Mouse (Mus musculus): Measurements from ENCODE around the gene Chid1.
"Not testable (repeated sequence)": the region's sequence is repeated elsewhere in the genome, so short reads cannot be mapped to it uniquely, and the experiment has no call there.

The Chid1 gene

GRCm38 (mm10) chr7:141460391-141461113 is 79.1 kb downstream of the Chid1 start, which contains the start of gene Cracr2b:
Gene Cracr2b, plus strand, starts transcription at chr7:141461094.
- DNase-seq (ENCODE audit: low read depth), result no peak

GRCm38 (mm10) chr7:141460001-141460390 is 79.7 kb downstream of the Chid1 start:
- DNase-seq (ENCODE audit: low read depth), result no peak

- DNase-seq (ENCODE audit: low read depth), result no peak
Measured at GRCm38 (mm10) chr7:141459301-141459711, 80.4 kb downstream of the Chid1 start.

DNA sequence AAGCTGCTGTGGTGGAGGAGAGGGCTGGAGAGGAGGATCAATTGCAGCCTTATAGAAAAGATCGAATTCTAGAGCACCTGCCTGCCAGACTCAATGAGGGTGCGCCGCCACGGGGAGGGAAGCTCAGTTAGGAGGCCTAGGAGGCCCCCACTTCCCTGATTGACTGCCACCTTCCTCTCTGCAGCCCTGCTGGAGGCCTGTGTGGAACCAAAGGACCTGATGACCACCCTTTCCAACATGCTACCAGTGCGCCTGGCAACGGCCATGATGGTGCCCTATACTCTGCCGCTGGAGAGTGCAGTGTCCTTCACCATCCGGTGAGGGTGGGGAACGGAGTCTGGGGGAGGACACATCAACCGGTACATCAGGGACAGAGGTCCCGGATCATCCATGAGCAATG is 81.0 kb downstream of the Chid1 start:
- DNase-seq (ENCODE audit: low read depth), result no peak

DNA sequence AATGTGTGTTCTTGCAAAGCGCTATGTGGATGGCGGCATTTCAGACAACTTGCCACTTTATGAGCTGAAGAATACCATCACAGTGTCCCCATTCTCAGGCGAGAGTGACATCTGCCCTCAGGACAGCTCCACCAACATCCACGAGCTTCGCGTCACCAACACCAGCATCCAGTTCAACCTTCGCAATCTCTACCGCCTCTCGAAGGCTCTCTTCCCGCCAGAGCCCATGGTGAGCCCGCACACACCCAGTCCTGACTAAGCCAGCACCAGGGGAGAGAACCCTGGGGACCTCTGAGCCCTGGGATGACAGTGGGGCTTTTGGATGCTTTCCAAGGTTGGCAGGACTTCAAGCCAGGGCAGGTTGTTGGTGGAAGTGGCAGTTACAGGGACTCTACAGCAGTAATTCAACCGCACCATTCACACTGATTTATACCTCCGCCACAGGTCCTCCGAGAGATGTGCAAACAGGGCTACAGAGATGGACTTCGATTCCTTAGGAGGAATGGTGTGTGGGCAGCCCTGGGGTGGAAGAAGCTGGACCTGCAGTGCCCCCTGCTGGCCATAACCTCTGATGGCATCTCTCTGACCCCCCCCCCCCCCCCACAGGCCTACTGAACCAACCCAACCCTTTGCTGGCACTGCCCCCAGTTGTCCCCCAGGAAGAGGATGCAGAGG is 81.5 kb downstream of the Chid1 start:
- DNase-seq (ENCODE audit: low read depth), result peak; percentile 61

DNA sequence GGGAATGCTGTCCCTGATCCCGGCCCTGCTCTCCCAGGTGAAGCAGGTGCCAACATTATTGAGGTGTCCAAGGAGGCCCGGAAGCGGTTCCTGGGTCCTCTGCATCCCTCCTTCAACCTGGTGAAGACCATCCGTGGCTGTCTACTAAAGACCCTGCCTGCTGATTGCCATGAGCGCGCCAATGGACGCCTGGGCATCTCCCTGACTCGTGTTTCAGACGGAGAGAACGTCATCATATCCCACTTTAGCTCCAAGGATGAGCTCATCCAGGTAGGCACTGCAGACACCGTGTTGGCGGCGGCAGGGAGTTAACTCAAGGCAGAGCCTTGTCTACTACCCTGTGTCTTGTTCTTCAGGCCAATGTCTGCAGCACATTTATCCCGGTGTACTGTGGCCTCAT is 82.4 kb downstream of the Chid1 start:
- DNase-seq (ENCODE audit: low read depth), result no peak

- peak; percentile 64 for DNase-seq (ENCODE audit: low read depth)
Measured at GRCm38 (mm10) chr7:141456739-141457138, 82.9 kb downstream of the Chid1 start.

DNA sequence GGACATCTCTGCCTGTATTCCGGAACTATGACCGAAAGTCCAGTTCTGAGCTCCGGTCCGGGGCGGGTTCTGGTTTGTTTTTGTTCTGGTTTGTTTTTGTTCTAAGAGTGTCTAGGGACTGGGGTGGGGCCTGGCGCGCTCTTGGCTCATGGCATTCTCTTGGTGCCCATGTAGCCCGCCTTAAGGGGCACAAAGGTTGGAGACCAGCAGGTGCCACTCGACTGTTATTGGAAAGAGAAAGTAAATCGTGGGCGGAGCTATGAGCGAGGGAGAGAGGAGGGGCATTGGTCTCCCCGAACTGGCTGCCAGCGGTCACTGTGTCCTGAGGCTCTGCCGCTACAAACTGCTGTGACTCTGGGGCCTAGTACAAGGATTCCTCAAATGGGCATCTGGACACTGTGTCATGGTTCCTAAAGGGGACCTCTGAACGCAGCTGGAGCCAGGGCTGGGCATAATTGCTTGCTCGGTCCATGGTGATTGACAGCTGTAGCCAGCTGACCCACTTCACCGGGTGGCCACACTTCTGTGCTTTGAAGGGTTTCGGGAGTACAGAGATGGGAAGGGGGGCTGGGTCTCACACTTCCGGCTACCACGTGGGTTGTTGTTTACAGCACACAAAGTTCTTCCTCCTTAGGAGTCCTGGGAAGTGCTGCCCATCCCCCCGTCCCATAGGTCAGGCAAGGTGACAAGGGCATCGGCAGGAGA is 83.9 kb downstream of the Chid1 start:
- peak; percentile 83 for DNase-seq (ENCODE audit: low read depth)

GRCm38 (mm10) chr7:141454967-141455551 is 84.6 kb downstream of the Chid1 start, which contains the start of gene Pnpla2:
Gene Pnpla2, plus strand, starts transcription at chr7:141455198.
- DNase-seq (ENCODE audit: low read depth), result peak; percentile 93

DNA sequence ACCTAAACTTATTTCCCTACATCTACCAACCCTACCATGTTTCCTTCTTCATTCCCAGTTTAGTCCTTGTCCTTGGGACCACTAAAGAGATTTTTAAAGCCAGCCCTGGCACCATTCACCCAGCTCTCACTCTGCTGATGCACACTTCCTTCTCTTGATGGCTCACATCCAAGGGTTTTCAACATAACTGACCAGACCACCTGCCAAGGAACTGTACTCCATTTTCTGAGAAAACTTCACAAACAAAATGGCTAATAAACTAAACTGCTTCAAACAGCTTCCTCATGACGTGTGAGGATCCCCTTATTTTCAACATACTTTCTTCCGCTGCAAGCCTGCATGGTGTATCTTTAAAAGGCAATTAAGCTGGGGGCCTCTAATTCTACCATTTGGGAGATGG is 86.0 kb downstream of the Chid1 start:
- peak; percentile 54 for DNase-seq (ENCODE audit: low read depth)

DNA sequence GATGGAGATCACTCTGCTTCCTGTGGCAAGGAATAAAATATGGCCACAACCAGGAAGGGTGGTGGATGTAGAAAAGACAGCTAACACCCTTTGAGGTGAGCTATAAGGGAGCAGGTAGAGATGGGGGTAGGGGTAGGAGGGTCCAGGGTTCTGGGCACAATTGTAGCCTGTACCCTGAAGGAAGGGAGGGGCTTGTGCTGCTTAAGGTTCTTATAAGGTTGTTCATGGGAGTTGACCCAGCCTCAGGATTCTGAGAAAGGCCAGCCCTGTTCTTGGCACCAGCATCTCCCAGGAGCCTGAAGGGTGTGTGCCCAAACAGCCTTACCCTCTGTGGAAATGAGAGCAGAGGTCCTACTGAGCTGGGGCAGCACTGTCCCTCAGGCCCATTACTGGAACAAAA is 87.7 kb downstream of the Chid1 start:
- DNase-seq (ENCODE audit: low read depth), result no peak

GRCm38 (mm10) chr7:141447110-141447991 is 92.3 kb downstream of the Chid1 start, which contains the start of gene Rplp2:
Gene Rplp2, plus strand, starts transcription at chr7:141447370.
- DNase-seq (ENCODE audit: low read depth), result peak; percentile 99

DNA sequence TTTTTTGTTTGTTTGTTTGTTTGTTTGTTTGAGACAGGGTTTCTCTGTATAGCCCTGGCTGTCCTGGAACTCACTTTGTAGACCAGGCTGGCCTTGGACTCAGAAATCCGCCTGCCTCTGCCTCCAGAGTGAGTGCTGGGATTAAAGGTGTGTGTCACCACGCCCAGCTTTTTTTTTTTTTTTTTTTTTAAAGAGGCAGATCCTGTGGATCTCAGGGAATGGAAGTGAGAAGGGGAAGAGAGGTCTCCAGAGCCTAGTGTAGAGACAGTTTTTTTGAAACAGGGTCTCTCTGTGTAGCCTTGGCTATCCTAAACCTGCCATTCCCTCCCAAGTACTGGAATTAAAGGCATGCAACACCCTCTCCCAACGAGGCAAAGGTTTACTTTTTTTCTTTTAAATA is 93.3 kb downstream of the Chid1 start:
- DNase-seq (ENCODE audit: low read depth), result not testable (repeated sequence)

GRCm38 (mm10) chr7:141443828-141444237 is 95.8 kb downstream of the Chid1 start, which contains the start of gene Pidd1:
Gene Pidd1, minus strand, starts transcription at chr7:141444025.
- DNase-seq (ENCODE audit: low read depth), result peak; percentile 83
